Mouse (Mus musculus) Muller cell, postnatal 12 days (primary cell): Measurements from ENCODE around the gene Rras2.

Experiments used
- DNase-seq: peaks from one replicate; pipeline ENCODE4 v3.0.0-alpha.2; 2015; ENCODE audit errors: inconsistent ontology term

Rras2 gene

GRCm38 (mm10) chr7:114117444-114117905 is at the start of gene Rras2:
Gene Rras2 (minus strand): TSS chr7:114117781.
- DNase-seq: peak; percentile 93

- DNase-seq: no peak
Measured at GRCm38 (mm10) chr7:114162975-114163374, 45.4 kb upstream of the Rras2 start.

- DNase-seq: no peak
Measured at GRCm38 (mm10) chr7:114161101-114161500, 43.5 kb upstream of the Rras2 start.

GRCm38 (mm10) chr7:114157716-114158278 is 40.2 kb upstream of the Rras2 start:
- DNase-seq: peak; percentile 34

- DNase-seq: no peak
Measured at GRCm38 (mm10) chr7:114156364-114156763, 38.8 kb upstream of the Rras2 start.

- DNase-seq: no peak
Measured at GRCm38 (mm10) chr7:114155053-114155865, 37.7 kb upstream of the Rras2 start.

GRCm38 (mm10) chr7:114151036-114151780 is 33.6 kb upstream of the Rras2 start:
- DNase-seq: no peak

- no peak for DNase-seq
Measured at GRCm38 (mm10) chr7:114149564-114149963, 32.0 kb upstream of the Rras2 start.

- no peak for DNase-seq
Measured at GRCm38 (mm10) chr7:114149135-114149534, 31.6 kb upstream of the Rras2 start.

- no peak for DNase-seq
Measured at GRCm38 (mm10) chr7:114145841-114146240, 28.3 kb upstream of the Rras2 start.

- DNase-seq: no peak
Measured at GRCm38 (mm10) chr7:114142151-114142798, 24.7 kb upstream of the Rras2 start.

GRCm38 (mm10) chr7:114140026-114140425 is 22.4 kb upstream of the Rras2 start:
- DNase-seq: no peak

- DNase-seq: no peak
Measured at GRCm38 (mm10) chr7:114139400-114139799, 21.8 kb upstream of the Rras2 start.

GRCm38 (mm10) chr7:114138261-114138660 is 20.7 kb upstream of the Rras2 start:
- no peak for DNase-seq

GRCm38 (mm10) chr7:114135166-114135565 is 17.6 kb upstream of the Rras2 start:
- no peak for DNase-seq

GRCm38 (mm10) chr7:114133957-114134356 is 16.4 kb upstream of the Rras2 start:
- no peak for DNase-seq

- peak; percentile 46 for DNase-seq
Measured at GRCm38 (mm10) chr7:114132316-114132715, 14.7 kb upstream of the Rras2 start.

GRCm38 (mm10) chr7:114129281-114129680 is 11.7 kb upstream of the Rras2 start:
- DNase-seq: no peak

GRCm38 (mm10) chr7:114118180-114118579 is 599 bp upstream of the Rras2 start:
- DNase-seq: no peak

- peak; percentile 88 for DNase-seq
Measured at GRCm38 (mm10) chr7:114116711-114117351, 750 bp downstream of the Rras2 start.

- no peak for DNase-seq
Measured at GRCm38 (mm10) chr7:114115961-114116360, 1.6 kb downstream of the Rras2 start.
